Mouse (Mus musculus): ENCODE measurements at regions not wholly inside any gene's neighbourhood (a gene's known extent, or its start where the extent isn't known, plus 50 kb on each side); places are given as distances from the start of the nearest gene placed in this dataset.

GRCm38 (mm10) chr5:26573446-26573845 lies 243.6 kb upstream of the Dpp6 start:
- DNase-seq (ENCODE audit: low read depth, low spot score): no peak

GRCm38 (mm10) chr5:26586108-26586507 lies 230.9 kb upstream of the Dpp6 start:
- DNase-seq (ENCODE audit: low read depth, low spot score): no peak

GRCm38 (mm10) chr5:26590886-26591285 lies 226.1 kb upstream of the Dpp6 start:
- DNase-seq (ENCODE audit: low read depth, low spot score): no peak

- DNase-seq (ENCODE audit: low read depth, low spot score): no peak
Observed at GRCm38 (mm10) chr5:26592341-26592740, 224.7 kb upstream of the Dpp6 start.

- no peak for DNase-seq (ENCODE audit: low read depth, low spot score)
Observed at GRCm38 (mm10) chr5:26597991-26598390, 219.0 kb upstream of the Dpp6 start.

GRCm38 (mm10) chr5:26619272-26619671 lies 197.7 kb upstream of the Dpp6 start:
- DNase-seq (ENCODE audit: low read depth, low spot score): no peak

GRCm38 (mm10) chr5:26622116-26622515 lies 194.9 kb upstream of the Dpp6 start:
- DNase-seq (ENCODE audit: low read depth, low spot score): peak; percentile 95

GRCm38 (mm10) chr5:26671478-26671877 lies 145.5 kb upstream of the Dpp6 start:
- DNase-seq (ENCODE audit: low read depth, low spot score): peak; percentile 41

GRCm38 (mm10) chr5:26689775-26690174 lies 127.2 kb upstream of the Dpp6 start:
- no peak for DNase-seq (ENCODE audit: low read depth, low spot score)

- DNase-seq (ENCODE audit: low read depth, low spot score): peak; percentile 71
Observed at GRCm38 (mm10) chr5:26691121-26691520, 125.9 kb upstream of the Dpp6 start.

- DNase-seq (ENCODE audit: low read depth, low spot score): peak; percentile 84
Observed at GRCm38 (mm10) chr5:26692013-26692412, 125.0 kb upstream of the Dpp6 start.

- peak; percentile 92 for DNase-seq (ENCODE audit: low read depth, low spot score)
Observed at GRCm38 (mm10) chr5:26703621-26704020, 113.4 kb upstream of the Dpp6 start.

- DNase-seq (ENCODE audit: low read depth, low spot score): no peak
Observed at GRCm38 (mm10) chr5:26707661-26708060, 109.3 kb upstream of the Dpp6 start.

GRCm38 (mm10) chr5:26724491-26724890 lies 92.5 kb upstream of the Dpp6 start:
- no peak for DNase-seq (ENCODE audit: low read depth, low spot score)

- DNase-seq (ENCODE audit: low read depth, low spot score): no peak
Observed at GRCm38 (mm10) chr5:26725953-26726352, 91.0 kb upstream of the Dpp6 start.

GRCm38 (mm10) chr5:26751196-26751595 lies 65.8 kb upstream of the Dpp6 start:
- peak; percentile 85 for DNase-seq (ENCODE audit: low read depth, low spot score)

GRCm38 (mm10) chr5:26751601-26752305 lies 65.2 kb upstream of the Dpp6 start:
- DNase-seq (ENCODE audit: low read depth, low spot score): peak; percentile 92

- peak; percentile 61 for DNase-seq (ENCODE audit: low read depth, low spot score)
Observed at GRCm38 (mm10) chr5:26754129-26754528, 62.9 kb upstream of the Dpp6 start.
